Mouse (Mus musculus): ENCODE results near the gene Noc2l.

Noc2l gene

DNA sequence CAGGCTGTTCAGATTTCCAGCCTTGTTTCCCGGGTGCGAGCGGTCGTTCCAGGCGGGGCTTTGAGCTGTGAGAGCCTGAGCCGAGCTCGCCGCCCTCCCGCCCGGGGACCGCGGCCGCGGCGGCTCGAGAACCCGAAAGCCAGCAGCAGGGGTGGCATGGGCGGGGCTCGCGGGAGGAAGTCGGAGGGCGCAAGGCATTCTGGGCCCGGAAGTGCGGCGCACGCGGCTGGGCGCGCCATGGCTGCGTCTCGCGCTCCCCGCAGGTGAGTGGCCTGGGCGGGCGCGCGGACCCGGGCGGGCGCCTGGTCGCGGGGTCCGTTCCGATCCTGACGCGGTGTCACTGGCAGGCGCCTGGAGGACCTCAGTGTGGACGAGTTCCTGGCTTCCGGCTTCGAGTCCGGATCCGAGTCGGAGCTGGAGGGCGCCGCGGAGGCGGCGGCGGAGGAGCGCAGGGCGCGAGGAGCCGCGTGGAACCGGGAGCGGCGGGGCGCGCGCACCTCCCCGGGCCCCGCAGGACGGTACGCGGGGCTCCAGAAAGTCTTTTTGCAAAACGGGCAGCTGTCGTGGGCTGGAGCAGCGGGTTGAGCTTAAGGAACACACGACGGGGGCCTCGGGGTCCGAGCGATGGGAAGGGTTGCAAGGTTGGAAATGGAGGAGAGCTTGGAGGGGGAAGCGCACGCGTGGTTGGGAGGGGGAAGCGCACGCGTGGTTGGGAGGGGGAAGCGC is at the start of gene Noc2l:
Noc2l (plus strand) TSS at position 203 of the 726 bp plus-strand sequence.
- DNase-seq (ENCODE audit: low spot score in 2 of 2), result peak; percentile 59 to 82

DNA sequence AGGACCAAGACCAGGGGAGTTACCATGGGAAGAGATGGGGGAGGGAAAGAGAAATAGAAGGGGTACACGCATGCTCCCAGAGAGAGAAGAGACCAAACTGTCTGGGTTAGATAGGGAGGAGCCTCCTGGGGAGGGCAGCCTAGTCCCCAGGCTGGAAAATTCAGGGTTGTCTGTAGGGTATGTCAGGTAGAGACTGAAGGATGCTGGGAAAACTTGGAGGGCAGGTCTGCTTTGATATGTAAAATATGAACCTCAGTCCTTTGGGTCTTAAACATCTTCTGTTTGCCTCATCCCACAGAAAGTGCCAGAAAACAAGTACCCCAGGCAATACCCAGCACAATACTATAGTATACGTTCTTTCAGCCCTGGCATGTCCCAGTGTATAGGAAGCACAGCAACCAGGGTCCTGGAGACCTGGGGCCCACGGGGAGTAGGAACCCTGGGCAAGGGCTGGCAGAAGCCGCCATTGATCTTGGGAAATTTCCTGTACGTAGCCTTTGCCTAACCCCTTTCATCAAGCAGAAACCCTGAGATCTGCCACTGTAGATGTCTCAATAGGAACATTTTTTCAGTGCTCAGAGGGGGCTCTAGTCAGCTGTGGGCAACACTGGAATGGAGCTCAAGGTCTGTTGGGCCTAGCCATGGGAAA is 47.5 kb upstream of the Noc2l start:
- no peak for DNase-seq (ENCODE audit: low spot score in 2 of 2)

- DNase-seq (ENCODE audit: low spot score in 2 of 2), result peak in 1 of 2 experiments; percentile 46
Measured at GRCm38 (mm10) chr4:156188811-156189323, 46.9 kb upstream of the Noc2l start.

DNA sequence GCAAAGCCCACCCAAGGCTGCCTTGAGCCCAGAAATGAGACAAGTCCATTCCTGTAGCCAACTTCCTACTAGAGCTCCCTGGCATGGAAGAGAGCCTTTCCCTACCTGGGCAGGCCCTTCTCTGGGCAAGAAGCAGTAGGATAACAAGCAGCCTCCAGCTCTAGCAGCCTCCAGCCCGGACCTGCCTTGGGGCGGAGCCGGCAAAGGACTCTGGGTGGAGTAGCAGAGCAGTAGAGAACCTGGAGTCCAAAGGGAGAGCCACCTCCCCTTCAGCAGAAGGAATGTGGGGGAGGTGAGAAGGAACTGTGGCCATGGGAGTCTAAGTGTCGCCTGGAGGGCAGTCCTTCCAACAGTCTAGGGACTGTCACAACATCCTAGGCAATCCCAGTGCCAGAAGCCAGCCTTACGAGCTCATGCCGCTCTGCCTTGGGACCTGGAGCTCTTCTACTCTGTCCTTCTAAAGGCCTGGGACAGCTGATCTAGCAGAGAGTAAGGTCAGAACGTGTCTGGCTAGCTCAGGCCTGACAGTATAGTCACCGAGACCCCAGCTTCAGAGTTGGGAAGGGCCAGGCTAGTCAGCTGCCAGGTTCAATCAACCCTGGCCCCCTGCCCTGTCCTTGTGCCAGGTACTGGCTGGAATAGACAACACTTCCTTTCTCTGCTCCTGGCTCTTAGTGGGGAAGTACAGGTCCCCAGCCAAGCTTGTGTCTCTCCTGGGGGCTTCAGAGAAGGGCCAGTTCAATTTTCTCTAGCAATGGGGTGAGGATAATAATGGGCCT is 43.2 kb upstream of the Noc2l start:
- no peak for DNase-seq (ENCODE audit: low spot score in 2 of 2)

GRCm38 (mm10) chr4:156193200-156193590 is 42.6 kb upstream of the Noc2l start:
- DNase-seq (ENCODE audit: low spot score in 2 of 2), result no peak

- no peak for DNase-seq (ENCODE audit: low spot score in 2 of 2)
Measured at GRCm38 (mm10) chr4:156193906-156194305, 41.9 kb upstream of the Noc2l start.

DNA sequence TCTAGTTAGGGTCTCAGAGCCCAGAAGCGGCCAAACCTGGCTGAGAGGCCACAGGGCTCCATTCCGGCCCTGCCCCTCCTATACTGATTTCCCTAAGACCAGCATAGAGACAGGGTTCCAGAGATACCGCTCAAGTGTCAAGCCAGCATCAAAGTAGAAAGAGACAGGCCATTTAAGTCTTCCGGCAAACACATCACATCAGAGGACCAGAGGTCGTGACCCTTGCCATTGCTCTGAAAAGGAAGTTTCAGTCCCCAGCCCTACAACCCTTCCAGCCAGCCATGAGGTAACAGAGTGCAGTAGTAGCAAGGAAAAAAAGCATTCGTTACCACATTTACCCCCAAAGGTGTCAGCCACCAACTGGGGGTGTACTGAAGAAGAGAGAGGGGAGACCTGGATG is 41.5 kb upstream of the Noc2l start:
- DNase-seq (ENCODE audit: low spot score in 2 of 2), result no peak

GRCm38 (mm10) chr4:156195927-156196870 is 39.6 kb upstream of the Noc2l start:
- DNase-seq (ENCODE audit: low spot score in 2 of 2), result peak in 1 of 2 experiments; percentile 42

GRCm38 (mm10) chr4:156197131-156197828 is 38.5 kb upstream of the Noc2l start, which contains the start of gene Agrn:
Gene Agrn (minus strand): TSS chr4:156197488.
- DNase-seq (ENCODE audit: low spot score in 2 of 2), result no peak

- DNase-seq (ENCODE audit: low spot score in 2 of 2), result peak; percentile 60 to 76
Measured at GRCm38 (mm10) chr4:156197829-156198205, 38.0 kb upstream of the Noc2l start.

DNA sequence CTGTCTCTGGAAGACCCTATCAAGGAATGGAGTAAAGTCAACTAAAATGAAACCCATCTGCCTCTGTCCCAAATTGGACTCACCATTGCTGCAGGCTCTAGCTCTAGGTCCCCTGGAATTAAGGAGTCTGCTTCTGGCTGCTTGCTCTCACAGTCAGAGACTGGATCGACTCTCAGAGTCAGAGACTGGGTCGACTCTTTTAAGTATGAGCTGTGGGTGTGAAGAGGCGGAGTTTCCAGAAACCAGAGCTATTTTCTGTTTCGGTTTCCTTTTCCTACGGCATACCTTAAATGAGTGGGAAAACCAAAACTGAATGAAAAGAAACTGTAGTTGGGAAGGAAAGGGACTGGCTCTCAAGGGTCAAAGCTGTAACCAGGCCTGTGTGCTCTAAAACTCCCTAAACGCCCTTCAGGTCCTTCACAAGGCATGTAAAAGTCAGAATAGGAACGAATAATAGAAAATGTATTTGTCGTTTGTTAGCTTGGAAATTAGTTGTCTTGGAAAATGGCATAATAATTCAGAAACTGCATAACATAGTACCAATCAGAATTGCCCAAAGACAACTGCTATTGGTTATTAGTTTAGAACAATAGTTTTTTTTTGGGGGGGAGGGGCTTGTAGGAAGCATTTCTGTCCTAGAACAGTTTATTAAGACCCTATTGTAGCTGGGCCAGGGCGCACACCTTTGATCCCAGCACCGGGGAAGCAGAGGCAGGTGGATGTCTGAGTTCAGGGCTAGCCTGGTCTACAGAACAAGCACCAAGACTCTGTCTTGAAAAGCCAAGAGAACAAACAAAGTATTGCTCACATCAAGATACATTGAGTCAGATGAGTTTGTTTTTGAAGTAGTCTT is 35.0 kb upstream of the Noc2l start, which contains the start of gene Isg15:
Isg15 (minus strand) TSS at position 196 of the 853 bp plus-strand sequence.
- no peak for DNase-seq (ENCODE audit: low spot score in 2 of 2)

GRCm38 (mm10) chr4:156202462-156202893 is 33.3 kb upstream of the Noc2l start:
- no peak for DNase-seq (ENCODE audit: low spot score in 2 of 2)

DNA sequence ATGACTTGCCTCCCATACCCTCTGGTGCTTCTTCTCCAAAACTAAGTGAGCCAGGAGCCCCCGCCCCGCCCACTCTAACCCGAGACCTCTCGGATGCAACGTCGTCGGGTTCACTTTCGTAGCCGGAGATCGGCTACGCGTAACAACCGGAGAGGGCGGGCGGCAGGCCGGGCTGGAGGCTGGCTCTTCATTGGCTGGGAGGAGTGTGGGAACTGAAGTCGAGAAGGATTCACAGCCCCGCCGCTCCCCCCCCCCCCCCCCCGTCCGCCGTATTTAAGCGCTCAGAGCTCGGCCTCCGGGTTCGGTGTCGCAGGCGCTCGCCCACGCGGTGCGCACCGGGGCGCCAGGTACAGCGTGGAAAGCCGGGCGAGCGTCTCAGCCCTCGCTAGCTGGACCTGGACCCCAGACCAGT is 32.8 kb upstream of the Noc2l start, which contains the start of gene AW011738:
AW011738 (plus strand) TSS at position 304 of the 412 bp plus-strand sequence.
- DNase-seq (ENCODE audit: low spot score in 2 of 2), result peak in 1 of 2 experiments; percentile 34

DNA sequence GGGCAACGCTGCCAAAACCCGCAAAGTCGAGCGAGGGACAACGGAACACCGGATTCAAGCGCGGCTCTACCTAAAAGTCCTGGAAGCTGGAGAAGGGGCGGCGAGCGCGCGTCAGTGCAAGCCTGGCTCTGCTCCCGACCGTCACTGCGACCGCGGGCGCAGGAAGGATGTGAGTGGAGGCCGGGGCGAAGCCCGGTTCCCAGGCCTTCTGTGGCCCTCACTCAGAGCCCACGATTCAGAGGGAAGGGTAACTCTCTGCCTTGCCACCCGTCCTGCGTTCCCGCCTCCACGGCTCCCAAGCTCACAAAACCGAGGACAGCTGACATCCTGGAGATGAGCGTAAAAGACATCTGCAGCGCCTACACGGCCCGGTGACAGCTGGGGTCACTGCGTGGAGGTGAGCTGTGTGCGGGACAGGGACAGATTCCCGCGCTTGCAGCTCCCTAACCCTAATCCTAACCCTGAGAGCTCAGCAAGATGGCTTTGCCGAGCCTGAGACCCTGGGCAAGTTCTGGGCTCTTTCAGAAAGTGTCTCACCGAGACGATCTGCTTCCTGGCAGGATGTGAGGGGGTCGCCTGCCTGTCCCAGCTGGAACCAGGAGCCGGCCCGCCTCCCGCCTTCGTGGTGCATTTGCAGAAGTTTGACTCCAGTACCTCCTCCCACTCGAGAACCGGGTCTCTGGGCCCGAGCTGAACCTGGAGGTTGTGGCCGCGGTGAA is 32.2 kb upstream of the Noc2l start:
- DNase-seq (ENCODE audit: low spot score in 2 of 2), result no peak

DNA sequence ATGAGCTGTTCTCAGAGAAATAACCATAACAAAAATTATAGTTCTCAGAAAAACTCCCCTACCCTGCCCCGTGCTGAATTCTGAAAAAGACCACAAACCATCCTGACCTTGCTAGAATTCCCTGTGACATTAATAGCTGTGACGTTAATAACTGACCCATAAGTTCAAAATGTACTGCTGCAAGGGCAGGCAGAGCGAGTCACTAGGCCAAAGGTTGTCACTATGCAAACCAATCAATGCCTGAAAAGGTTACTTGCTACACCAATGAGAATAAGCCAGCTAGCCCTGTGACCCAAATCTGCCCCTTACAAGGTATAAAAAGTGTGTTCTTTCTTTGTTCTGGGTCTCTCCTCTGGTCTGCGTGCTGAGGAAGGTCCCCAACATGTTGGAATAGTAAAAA is 26.9 kb upstream of the Noc2l start:
- DNase-seq (ENCODE audit: low spot score in 2 of 2), result no peak

- no peak for DNase-seq (ENCODE audit: low spot score in 2 of 2)
Measured at GRCm38 (mm10) chr4:156209963-156210635, 25.7 kb upstream of the Noc2l start.

DNA sequence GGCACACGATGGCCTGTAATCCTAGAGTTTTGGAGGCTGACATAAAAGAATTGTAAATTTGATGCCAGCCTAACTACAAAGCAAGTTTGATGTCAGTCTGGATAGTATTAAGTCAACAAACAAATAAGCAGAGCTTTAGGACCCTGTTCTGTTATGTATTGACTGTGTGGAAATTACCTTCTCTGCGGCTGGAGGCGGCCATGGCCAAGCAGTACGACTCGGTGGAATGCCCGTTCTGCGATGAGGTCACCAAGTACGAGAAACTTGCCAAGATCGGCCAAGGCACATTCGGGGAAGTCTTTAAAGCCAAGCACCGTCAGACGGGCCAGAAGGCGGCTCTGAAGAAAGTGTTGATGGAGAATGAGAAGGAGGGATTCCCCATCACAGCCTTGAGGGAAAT is 22.7 kb upstream of the Noc2l start:
- no peak for DNase-seq (ENCODE audit: low spot score in 2 of 2)

- DNase-seq (ENCODE audit: low spot score in 2 of 2), result no peak
Measured at GRCm38 (mm10) chr4:156215649-156216048, 20.2 kb upstream of the Noc2l start, which contains the start of gene Perm1. Gene Perm1 (plus strand): TSS chr4:156215868.

All from left cerebral cortex, adult 9 months (tissue).